Mouse (Mus musculus) heart, postnatal 4 days (tissue): ENCODE data around the gene Gapvd1. TPM values are rescaled to one million over a fixed set of nuclear protein-coding genes. Genes with fewer than 3 reads are reported as not detected.
"Not testable (repeated sequence)": the region's sequence is repeated elsewhere in the genome, so short reads cannot be mapped to it uniquely, and the experiment has no call there.

ENCODE experiments used
- DNase-seq: peaks from one replicate; pipeline ENCODE4 v3.0.0; 2021
- total RNA-seq, 2 experiments: library from RNA; stranded (reverse); gene quantifications; 2 replicates each; pipeline ENCODE4 v1.2.3; 2021

Gapvd1 gene
- total RNA-seq, 2 experiments from 2014 or later: 53.5 to 59.8 TPM

- DNase-seq: peak; percentile 99
These were observed 16.6 kb upstream of the Gapvd1 start, which contains the start of gene Hspa5 for GRCm38 (mm10) chr2:34771368-34772226. TSS of gene Hspa5 (plus strand) at chr2:34771970.

- no peak for DNase-seq
These were observed 15.9 kb upstream of the Gapvd1 start for GRCm38 (mm10) chr2:34770951-34771350.

GRCm38 (mm10) chr2:34770049-34770448 is 15.0 kb upstream of the Gapvd1 start:
- no peak for DNase-seq

- no peak for DNase-seq
These were observed 9.8 kb upstream of the Gapvd1 start for GRCm38 (mm10) chr2:34764801-34765200.

- no peak for DNase-seq
These were observed 7.8 kb upstream of the Gapvd1 start for GRCm38 (mm10) chr2:34762872-34763271.

DNA sequence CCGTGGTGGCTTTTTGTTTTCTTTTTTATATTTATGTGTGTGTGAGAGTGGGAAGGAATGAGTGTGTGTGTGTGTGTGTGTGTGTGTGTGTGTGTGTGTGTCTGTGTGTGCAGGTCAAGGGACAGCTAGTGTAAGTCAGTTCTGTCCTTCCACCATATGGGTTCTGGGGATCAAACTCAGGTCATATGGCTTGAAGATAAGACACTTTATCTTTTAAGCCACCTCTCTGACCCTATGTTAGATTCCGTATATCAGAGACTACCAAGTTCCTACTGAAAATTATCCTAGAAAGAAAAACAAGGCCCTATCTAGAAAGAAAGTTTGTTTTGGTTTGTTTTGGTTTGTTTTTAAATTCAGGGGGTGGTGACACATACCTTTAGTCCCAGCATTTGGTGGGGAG is 7.1 kb upstream of the Gapvd1 start:
- no peak for DNase-seq

DNA sequence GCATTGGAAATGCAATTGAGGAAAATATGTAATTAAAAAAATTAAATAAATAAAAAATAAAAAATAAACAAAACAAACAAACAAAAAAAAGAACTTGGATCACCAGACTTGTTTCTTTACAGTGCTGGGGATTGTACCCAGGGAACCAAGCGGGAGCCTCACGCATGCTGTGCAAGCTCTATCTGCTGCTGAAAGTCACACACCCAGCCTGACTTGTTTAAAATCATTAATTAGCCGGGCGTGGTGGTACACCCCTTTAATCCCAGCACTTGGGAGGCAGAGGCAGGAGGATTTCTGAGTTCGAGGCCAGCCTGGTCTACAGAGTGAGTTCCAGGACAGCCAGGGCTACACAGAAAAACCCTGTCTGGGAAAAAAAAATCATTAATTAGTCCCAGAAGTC is 6.2 kb upstream of the Gapvd1 start:
- not testable (repeated sequence) for DNase-seq

- DNase-seq: no peak
These were observed 2.3 kb upstream of the Gapvd1 start for GRCm38 (mm10) chr2:34757341-34757740.

- peak; percentile 93 for DNase-seq
These were observed 1.1 kb downstream of the Gapvd1 start for GRCm38 (mm10) chr2:34753811-34754550.

DNA sequence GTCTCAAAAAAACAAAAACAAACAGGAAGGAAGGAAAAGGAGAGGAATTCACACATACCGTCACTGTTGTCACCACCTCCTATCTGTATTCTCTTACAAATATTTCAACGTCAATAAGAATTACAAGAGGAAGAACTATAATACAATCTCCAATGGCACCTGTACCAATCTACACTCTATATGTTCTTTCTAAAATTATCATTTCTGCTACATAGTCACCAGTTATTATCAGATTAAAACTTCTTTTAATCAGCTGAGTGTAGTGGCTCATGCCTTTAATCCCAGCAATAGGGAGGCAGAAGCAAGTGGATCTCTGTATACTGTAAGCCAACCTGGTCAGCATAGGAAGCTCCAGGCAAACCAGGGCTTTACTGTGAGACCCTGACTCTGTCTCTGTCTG is 4.8 kb downstream of the Gapvd1 start:
- DNase-seq: no peak

- no peak for DNase-seq
These were observed 6.6 kb downstream of the Gapvd1 start for GRCm38 (mm10) chr2:34748479-34748878.

GRCm38 (mm10) chr2:34745673-34746072 is 9.4 kb downstream of the Gapvd1 start:
- DNase-seq: no peak

- no peak for DNase-seq
These were observed 10.6 kb downstream of the Gapvd1 start for GRCm38 (mm10) chr2:34744476-34744875.

GRCm38 (mm10) chr2:34742675-34743074 is 12.4 kb downstream of the Gapvd1 start:
- DNase-seq: no peak

DNA sequence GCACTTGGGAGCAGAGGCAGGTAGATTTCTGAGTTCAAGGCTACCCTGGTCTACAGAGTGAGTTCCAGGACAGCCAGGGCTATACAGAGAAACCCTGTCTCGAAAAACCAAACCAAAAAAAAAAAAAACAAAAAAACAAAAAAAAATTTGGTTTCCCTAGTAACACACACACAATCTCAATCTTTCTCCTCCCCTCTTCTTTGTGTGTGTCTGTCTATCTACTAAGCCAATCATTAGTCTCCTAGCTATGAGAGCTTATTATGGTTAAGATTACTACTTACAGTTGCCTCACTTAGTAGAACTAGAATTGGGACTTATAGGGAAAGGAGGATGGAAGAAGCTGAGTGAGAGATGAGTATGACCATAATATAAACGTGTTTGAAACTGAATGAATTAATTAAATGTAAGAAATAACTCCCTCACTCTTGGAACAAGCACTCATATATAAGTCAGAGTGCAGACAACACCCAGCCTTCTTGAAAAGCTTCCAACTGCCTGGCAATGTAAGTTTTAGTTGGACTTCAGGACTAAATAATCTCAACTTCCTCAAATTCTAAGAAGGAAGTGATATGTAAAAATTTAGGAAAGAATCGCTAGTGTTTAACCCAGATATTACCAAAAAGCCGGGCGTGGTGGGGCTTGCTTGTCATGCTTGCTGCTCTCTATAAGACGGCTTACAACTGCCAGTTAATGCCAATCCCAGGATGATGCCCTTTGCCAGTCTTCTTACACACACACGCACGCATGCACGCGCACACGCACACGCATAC is 13.5 kb downstream of the Gapvd1 start:
- no peak for DNase-seq

- DNase-seq: no peak
These were observed 15.2 kb downstream of the Gapvd1 start for GRCm38 (mm10) chr2:34739684-34740391.

DNA sequence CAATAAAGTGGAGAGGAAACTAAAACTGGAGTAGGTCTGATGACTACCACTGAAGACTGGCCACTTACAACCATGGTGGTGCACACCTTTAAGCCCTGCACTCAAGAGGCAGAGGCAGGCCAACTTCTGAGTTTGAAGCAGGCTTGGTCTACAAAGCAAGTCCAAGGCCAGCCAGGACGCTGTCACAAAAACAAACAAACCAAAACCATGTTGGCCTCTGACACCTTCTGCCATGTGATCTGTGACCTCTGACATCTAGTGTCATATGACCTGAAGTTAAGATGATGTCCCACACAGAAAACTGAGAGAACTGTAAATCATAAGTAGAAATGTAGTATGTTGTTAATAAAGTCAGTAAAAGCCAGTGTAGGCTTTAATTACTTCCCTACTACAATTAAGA is 17.1 kb downstream of the Gapvd1 start:
- DNase-seq: no peak

DNA sequence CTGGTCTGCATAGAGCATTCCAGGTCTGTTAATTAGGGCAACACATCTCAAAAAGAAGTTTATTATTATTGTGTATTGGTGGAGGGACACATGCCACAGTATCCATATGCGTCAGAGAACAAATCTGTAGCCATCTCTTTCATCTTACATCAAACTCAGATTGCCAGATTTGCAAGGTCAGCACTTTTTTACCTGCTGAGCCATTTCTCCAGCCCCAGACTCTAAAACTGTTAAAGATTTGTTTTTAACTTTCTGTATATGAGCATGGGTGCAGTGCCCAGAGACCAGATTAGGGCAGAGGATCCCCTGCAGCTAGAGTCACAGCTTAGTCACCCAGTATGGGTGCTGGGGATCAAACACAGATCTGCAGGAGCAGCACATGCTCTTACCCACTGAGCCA is 18.4 kb downstream of the Gapvd1 start:
- no peak for DNase-seq

DNA sequence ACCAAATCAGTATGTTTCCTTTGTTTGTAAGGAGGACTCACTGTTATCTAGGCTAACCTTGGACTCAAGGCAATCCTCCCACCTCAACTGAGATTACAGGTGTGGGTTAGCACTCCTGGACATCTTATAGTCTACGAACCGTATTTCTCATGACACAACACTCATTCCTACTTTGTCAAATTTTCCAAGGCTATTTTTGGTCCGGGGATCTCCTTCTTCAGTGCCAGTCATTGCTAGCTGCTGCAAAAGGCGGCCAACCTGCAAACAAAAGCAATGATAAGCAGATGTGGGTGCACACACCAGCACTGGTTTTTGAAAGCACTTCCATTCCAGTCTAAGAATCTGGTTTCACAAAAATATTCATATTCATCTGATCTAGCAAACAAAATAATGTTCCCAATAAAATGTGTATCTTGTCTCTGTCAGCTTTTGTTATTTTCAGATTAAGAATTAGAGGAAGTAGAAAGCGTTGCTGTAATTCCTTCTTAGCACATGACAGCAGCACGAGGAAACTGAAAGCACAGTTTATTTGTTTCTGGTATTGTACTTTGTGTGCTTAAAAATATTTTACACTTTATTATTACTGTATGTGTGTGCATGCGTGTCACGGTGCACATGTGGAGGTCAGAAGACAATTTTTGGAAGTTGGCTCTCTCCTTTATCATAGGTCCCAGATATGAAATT is 27.8 kb downstream of the Gapvd1 start:
- DNase-seq: no peak

GRCm38 (mm10) chr2:34725269-34725668 is 29.8 kb downstream of the Gapvd1 start:
- no peak for DNase-seq

DNA sequence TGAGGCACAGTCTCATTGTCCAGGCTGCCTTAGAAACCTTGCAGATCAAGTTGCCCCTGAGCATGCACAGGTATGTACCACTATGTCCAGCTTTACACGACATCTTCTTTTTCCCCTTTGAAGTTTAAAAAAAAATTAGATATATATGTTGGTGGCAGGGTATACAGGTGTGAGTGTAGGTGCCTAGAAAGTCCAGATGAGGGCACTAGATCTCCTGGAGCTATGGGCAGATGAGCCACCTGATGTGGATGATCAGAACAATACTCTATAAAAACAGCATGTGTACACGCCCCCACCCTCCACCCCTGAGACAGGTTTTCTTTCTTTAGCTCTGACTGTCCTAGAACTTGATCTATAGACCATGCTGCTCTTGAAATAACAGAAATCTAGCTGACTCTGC is 36.8 kb downstream of the Gapvd1 start:
- no peak for DNase-seq

GRCm38 (mm10) chr2:34711904-34712303 is 43.1 kb downstream of the Gapvd1 start:
- no peak for DNase-seq
